Mouse (Mus musculus) megakaryocyte, embryonic 14.5 days (primary cell): ENCODE results near the gene Fam43b. TPM values are rescaled to one million over a fixed set of nuclear protein-coding genes. Genes with fewer than 3 reads are reported as not detected.
"Not testable (repeated sequence)": the region's sequence is repeated elsewhere in the genome, so short reads cannot be mapped to it uniquely, and the experiment has no call there.

Experiments used
- H3K27me3 ChIP-seq: replicated peaks from 2 replicates; pipeline ENCODE3; 2012; ENCODE audit warnings: inconsistent platforms
- H3K36me3 ChIP-seq: replicated peaks from 2 replicates; pipeline ENCODE3; 2012; ENCODE audit warnings: low read length, inconsistent platforms, mixed read lengths
- H3K4me1 ChIP-seq: 2 replicates; pipeline ENCODE4 v1.6.1; 2012; ENCODE audit warnings: inconsistent platforms
- H3K4me3 ChIP-seq: replicated peaks from 2 replicates; pipeline ENCODE3; 2012; ENCODE audit warnings: moderate library complexity, mild to moderate bottlenecking, inconsistent platforms
- H3K9me3 ChIP-seq: 2 replicates; pipeline ENCODE4 v1.6.1; 2012; ENCODE audit warnings: inconsistent platforms
- FLI1 ChIP-seq: IDR thresholded peaks from 2 replicates; pipeline ENCODE4 v1.6.1; 2012; ENCODE audit warnings: low read length, inconsistent platforms, mixed read lengths
- GATA1 ChIP-seq: IDR thresholded peaks from 3 replicates; pipeline ENCODE4 v1.6.1; 2012; ENCODE audit warnings: mixed read lengths, low read length, inconsistent platforms, borderline replicate concordance
- polyA plus RNA-seq: library from polyadenylated mRNA; stranded (reverse); fragments of >175 nt; gene quantifications from 2 replicates; pipeline ENCODE4 v1.2.3, GENCODE M21; 2012; ENCODE audit warnings: low replicate concordance; ENCODE audit not compliant: insufficient read depth

Gene Fam43b
- polyA plus RNA-seq: not detected in 2 replicates

DNA sequence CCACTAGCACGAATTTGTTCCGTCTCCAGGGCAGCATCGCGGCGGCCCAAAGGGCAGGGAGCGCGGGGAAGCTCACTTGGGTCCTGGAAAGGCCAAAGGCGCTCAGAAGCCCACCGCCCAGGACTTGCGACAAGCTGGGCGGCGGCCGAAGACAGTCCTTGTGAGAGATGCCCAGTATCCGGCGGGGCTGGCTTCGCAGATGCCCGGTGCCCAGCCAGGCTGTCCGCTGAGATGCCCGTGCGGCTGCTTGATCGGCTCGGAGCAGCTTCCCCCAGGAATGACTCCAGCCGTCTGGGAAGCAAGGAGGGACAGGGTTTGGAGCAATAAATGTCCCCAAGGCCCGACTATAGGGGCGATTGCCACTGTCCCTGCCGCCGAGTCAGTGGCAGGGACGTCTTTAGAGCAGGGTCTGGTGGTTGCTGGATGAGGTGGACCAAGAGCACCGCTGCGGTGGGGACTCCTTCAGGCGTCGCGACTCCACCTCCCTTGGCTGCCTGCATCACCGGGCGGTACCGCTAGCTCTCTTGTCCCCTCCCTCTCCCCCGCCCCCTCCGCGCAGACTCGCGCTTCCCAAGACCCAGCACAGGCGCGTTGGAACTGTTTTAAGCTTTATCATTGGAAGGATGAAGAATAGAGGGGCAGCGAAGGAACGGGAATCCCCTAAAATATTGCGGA, at the start of gene Fam43b:
Gene Fam43b, minus strand, starts transcription at position 558 of the 675 bp plus-strand sequence.
- no peak within 1 kb of the TSS for H3K4me3 ChIP-seq
- peaks cover 85% of the 10 kb centered on the region for H3K27me3 ChIP-seq
- TF ChIP-seq FLI1 (no peak), GATA1 (no peak)

GRCm38 (mm10) chr4:138444941-138445340, 48.6 kb upstream of the Fam43b start:
- Histone ChIP-seq H3K9me3 (peaks cover 10% of the 10 kb centered on the region), H3K4me3 (no peak overlapping the region), H3K36me3 (peaks cover 26% of the 10 kb centered on the region), H3K27me3 (peaks cover 61% of the 10 kb centered on the region), H3K4me1 (peaks cover 13% of the 10 kb centered on the region)
- TF ChIP-seq FLI1 (no peak), GATA1 (no peak)

More for the DNA sequence above, at the start of gene Fam43b:
- Histone ChIP-seq H3K4me1 (peaks cover 17% of the 10 kb centered on the region), H3K36me3 (no peaks in the 10 kb centered on the region), H3K9me3 (0 out of 2 replicates have a peak, but pooled peaks cover 5% of the 10 kb centered on the region)

DNA sequence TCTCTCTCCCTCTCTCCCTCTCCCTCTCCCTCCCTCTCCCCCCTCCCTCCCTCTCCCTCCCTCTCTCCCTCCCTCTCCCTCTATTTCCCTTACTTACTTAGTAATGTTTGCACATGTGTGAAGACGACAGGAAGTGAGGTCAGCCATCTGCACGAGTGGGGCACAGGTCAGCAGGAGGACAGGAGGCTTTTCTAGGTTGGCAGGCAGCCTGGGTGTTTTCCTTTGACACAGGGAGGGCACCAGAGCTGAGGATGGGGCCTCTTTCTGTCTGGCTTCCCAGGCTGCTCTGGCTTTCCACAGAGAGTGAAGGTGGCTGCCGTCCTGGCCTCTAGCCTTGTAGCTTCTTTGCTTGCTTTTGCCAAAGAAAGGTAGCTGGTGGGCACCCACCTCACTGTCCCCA, 43.7 kb upstream of the Fam43b start:
- Histone ChIP-seq H3K9me3 (0 out of 2 replicates have a peak, but pooled peaks cover under 1% of the 10 kb centered on the region), H3K4me3 (no peak overlapping the region), H3K4me1 (peaks cover 12% of the 10 kb centered on the region), H3K27me3 (peaks cover 17% of the 10 kb centered on the region), H3K36me3 (peaks cover 68% of the 10 kb centered on the region)
- no peak for TF ChIP-seq GATA1
- no peak for TF ChIP-seq FLI1

GRCm38 (mm10) chr4:138434347-138435316, 38.3 kb upstream of the Fam43b start, which contains the start of gene Mul1:
TSS of gene Mul1 (plus strand) at chr4:138434671.
- Histone ChIP-seq H3K27me3 (peaks cover 12% of the 10 kb centered on the region), H3K4me3 (peak within 1 kb of the TSS; percentile 99), H3K4me1 (peaks cover 17% of the 10 kb centered on the region), H3K9me3 (no peaks in the 10 kb centered on the region), H3K36me3 (peaks cover 39% of the 10 kb centered on the region)
- TF ChIP-seq FLI1 (peak; percentile 63; the same call in 1 of the 2 replicates), GATA1 (no peak)

DNA sequence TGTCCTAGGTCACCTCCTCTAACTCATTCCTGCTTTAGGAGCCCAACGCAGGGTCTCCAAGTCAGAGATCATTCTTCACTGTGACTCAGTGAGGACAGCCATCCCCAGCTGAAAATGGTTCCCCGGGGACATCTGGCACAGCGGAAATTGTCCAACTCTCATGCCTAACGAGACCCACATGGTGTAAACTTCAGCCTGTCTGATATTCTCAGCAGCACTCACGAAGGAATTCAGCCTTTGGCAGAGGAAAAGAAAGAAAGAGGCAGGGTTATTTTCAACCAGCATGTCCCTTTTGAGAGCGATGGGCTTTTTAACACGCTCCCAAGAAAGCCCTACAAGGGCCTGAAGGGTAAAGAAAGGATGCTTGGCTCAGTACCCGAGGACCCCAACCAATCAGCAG, 35.0 kb upstream of the Fam43b start:
- Histone ChIP-seq H3K4me3 (no peak overlapping the region), H3K27me3 (peaks cover 30% of the 10 kb centered on the region), H3K4me1 (peaks cover 28% of the 10 kb centered on the region), H3K9me3 (no peaks in the 10 kb centered on the region), H3K36me3 (peaks cover 6% of the 10 kb centered on the region)
- TF ChIP-seq GATA1 (no peak), FLI1 (no peak)

DNA sequence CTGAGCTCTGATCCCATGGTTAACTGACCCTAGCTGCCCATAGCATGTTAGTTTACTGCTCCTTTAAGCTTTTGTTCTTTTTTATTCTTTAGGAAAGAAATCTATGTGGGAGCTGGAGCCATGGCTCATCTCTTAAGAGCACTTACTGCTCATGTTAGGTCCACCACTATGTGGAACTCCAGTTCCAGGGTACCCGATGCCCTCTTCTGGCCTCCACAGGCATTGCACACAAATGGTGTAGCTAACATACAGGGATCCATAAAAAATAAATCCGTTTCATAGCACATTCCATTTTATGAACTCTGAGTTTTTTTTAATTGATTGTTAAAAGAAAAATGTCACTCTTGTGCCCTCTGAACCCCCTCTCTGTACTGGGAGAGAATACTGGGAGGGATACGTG, 33.5 kb upstream of the Fam43b start:
- H3K4me3 ChIP-seq: no peak overlapping the region
- no peak for TF ChIP-seq FLI1
- no peak for TF ChIP-seq GATA1
- no peaks in the 10 kb centered on the region for H3K9me3 ChIP-seq
- peaks cover 16% of the 10 kb centered on the region for H3K4me1 ChIP-seq
- H3K36me3 ChIP-seq: no peaks in the 10 kb centered on the region
- peaks cover 35% of the 10 kb centered on the region for H3K27me3 ChIP-seq

DNA sequence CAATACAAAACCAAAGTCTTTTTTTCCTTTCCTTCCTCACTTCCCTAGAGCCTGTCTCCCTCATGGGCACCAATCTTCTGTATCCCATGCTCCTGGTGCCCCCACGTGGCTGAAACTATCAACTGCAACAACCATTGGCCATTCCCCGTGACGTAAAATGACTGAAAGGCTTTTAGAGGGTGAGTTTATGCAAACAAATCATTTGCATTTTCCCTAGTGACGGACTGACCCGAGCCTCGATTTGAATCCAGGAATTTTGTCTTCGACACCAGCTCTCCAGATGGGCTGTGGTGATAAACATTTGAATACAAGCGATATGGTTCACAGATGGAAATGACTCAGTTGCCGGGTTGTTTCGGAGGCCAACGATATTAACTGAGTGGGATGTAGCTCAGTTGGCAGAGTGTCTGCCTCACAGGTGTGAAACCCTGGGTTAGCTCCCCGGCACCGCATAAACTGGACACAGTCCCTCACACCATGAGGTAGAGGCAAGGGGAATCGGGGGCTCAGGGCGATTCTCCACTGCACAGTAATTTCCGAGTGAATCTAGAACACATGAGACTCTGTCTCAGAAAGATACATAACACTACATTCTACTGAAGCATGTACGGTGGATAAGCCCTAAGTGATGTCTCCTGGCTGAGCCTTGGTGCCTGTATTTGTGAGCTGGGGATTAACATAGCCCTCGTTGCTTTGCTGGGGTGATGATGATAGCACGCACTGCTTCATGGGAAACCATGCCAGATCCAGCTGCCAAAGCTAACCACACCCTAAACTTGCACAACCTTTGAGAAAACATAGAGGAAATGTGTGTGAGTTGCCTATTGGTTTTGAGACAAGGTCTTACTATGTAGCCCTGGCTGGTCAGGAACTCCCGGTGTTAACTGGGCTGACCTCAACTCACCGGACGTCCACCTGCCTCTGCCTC, 30.7 kb upstream of the Fam43b start:
- Histone ChIP-seq H3K36me3 (no peaks in the 10 kb centered on the region), H3K9me3 (peaks cover 21% of the 10 kb centered on the region), H3K4me1 (peaks cover 13% of the 10 kb centered on the region), H3K27me3 (peaks cover 38% of the 10 kb centered on the region), H3K4me3 (peak overlapping the region; percentile 69)
- no peak for TF ChIP-seq GATA1
- no peak for TF ChIP-seq FLI1

GRCm38 (mm10) chr4:138425604-138426003, 29.3 kb upstream of the Fam43b start:
- not testable (repeated sequence) for H3K4me3 ChIP-seq, H3K36me3 ChIP-seq
- Histone ChIP-seq H3K9me3 (peaks cover 32% of the 10 kb centered on the region), H3K4me1 (peaks cover 13% of the 10 kb centered on the region), H3K27me3 (peaks cover 44% of the 10 kb centered on the region)

GRCm38 (mm10) chr4:138425028-138425427, 28.7 kb upstream of the Fam43b start:
- Histone ChIP-seq H3K4me1 (peaks cover 13% of the 10 kb centered on the region), H3K27me3 (peaks cover 48% of the 10 kb centered on the region), H3K9me3 (peaks cover 32% of the 10 kb centered on the region), H3K36me3 (no peaks in the 10 kb centered on the region), H3K4me3 (no peak overlapping the region)
- TF ChIP-seq FLI1 (no peak), GATA1 (no peak)
